Mouse (Mus musculus) adrenal gland, postnatal 10 days (tissue): ENCODE measurements at regions not wholly inside any gene's neighbourhood (a gene's known extent, or its start where the extent isn't known, plus 50 kb on each side); places are given as distances from the start of the nearest gene placed in this dataset.
A peak's percentile ranks its signal among the peaks of the same experiment; 100 is the strongest.
"Not testable (repeated sequence)": the region's sequence is repeated elsewhere in the genome, so short reads cannot be mapped to it uniquely, and the experiment has no call there.

ENCODE experiments used
- DNase-seq: peaks from one replicate; pipeline ENCODE4 v3.0.0; 2021; ENCODE audit warnings: mixed read lengths

DNA sequence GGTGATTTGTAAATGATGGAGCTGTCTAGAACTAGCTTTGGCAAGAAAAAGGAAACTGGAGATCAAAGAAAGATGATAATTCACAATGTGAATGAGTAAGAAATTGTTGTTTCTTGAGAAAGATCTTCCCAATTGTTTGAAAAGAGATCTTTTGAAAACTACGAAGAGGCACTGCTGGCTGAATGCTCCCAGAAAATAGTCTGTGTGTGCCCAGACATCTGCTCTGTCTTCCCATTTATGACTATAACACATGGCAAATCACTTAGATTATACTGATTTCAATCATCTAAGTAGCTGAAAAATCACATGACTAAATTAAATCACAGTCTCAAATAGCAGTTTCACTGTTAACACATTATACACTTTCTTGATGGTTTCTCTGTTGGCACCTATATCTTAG, 434.2 kb upstream of the Sema6d start:
- no peak for DNase-seq

DNA sequence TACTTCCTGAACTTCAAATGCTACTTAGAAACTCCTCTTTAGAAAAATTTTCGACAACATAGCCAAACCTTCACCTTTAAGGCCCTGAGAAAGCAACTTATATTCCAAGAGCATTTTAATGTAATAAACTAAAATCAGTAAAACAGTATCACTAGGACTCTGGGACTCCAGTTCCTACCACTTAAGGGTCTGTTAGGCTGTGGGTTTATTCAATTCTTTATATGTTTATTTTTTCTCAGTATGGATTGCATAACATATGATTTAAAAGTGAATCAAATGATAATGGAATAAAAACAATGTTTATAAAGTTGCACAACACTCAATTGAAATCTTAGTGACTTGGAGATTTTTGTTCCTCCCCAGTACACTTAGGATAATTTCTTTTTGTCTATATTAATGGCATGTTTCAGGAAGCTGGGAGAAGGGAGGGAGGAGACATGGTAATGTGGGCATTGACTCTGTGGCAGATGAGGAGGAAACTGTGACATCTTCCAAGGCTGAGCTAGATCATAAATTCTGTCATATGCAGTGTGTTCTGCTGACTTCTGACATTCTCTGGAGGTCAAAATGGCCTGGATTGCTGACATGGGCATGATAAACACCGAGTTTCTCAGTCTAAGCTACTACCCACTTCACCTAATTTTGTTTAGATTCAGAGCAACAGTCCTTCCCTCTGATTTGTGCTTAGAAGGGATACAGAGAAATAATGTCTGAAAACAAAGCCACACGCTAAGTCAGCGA, 401.3 kb upstream of the Sema6d start:
- DNase-seq, result peak; percentile 12

DNA sequence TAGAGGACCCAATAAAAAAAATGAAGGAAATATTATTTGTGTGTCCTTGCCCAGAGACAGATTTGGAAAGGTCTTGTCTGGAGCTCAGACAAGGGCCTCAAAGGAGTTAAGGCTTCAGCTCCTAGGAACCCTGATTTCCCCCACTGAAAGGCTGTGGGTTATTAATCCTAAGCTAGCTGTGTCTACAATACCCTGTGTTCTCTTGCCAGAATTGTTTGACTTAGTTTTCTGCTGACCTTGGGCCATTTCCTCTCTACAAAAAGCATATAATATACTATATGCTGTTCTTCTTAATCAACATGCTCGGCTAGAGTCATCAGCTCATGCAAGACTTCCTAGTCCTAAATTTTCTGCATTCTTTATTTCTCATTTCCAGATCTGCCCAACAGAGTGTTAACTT, 400.0 kb upstream of the Sema6d start:
- peak; percentile 4 for DNase-seq

DNA sequence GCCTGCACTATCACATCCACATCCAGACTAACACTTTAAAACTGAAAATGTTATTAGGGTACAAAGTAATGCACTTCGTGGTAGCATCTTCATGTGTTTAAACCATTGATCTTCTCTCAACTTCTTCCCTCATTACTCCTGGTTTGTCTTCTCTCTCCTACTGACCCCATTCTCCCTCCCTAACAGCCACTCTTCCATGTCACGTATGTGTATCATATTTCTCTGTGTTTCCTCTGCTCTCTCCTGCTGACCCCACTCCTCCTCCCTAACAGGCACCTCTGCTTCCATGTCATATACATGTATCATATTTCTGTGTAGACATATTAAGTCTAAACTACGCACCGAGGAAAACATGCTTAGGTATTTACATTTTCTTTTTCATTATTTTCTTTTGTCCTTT, 350.1 kb upstream of the Sema6d start:
- DNase-seq, result no peak

DNA sequence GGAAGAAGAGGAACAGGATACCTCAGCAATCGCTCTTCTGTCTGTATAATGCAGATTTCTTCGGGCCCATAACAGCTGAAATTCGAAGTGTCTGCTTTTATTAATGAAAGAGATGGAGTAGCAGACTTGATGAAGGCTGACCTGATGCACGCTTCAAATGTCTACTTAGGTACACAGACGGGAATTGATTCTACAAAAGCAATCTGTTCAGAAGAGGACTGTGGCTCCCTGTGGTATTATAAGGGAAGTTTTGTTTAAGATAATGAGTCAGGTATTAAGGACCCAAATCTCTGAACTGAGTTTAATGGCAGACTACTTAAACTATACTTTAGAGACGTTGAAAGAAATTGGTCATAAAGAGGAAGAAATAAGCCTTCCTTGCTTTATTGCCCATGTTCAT, 349.2 kb upstream of the Sema6d start:
- no peak for DNase-seq

DNA sequence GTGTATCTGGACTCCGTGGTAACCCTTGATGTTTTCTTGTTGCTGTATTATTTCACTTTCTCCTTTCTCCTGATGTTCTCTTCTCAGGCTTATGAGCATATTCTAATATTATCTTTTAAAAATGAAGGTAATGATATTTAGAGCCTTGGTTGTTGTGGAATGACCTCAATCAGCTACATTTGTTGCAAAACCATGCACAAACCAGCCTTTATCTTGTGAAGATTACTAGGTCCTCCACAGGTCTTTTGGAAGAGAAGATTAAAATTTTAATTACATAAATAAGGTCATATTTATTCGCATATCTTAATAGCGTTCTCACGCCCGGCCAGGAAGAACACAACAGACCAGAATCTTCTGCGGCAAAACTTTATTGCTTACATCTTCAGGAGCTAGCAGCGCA, 335.5 kb upstream of the Sema6d start:
- DNase-seq, result no peak

DNA sequence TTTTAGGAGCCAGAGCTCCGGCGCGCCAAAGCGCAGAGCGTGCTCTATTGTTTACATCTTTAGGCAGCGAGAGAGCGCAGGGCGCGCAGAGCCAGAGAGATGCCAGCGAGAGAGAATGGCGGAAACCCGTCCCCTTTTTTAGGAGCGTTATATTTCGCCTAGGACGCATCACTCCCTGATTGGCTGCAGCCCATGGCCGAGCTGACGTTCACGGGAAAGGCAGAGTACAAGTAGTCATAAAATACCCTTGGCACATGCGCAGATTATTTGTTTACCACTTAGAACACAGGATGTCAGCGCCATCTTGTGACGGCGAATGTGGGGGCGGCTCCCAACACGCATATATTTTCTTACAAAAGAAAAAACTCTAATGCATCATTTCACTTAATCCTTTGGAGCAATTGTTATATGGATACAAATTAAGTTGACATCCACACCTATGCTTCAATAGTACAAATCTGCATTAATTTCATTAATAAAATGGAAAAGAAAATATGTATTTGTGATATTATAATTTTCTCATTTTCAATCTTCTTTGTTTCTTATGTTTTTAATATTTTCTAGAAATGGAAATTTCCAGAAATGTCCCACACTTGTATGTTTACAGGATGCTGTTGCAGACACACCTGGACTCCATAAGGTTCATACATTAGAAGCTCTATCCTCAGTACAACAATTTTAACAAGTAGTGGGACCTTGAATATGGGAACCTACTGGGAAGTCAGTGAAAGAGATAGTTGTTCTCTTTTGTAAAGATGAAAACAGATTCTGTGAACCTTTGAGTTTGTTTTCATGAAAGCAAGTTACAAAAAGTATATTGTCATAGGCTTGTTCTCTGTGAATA, 334.9 kb upstream of the Sema6d start:
- DNase-seq, result not testable (repeated sequence)

DNA sequence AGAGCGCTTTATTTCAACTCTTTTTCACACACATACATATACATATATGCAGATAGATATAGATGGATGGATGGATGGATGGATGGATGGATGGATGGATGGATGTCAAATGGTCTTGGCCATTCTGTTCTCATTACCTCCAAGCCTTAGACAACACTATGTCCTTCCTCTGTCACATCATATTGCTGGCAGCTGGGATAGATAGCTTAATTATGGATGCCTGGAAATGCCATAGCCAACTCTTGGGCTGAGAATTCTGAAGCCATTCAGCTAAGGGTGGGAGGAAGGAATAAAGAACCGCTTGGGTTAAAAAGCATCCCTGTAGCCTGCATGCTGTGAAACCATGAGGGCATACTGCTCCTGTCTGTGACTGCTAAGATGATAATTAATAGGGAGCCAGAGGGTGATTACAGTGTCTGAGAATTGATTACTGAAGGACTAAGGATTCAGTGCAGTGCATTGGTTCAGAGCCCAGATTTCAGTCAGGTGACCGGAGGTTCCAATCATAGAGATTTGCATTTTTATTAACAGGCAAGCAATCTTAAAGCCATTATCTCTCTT, 290.5 kb upstream of the Sema6d start:
- no peak for DNase-seq

DNA sequence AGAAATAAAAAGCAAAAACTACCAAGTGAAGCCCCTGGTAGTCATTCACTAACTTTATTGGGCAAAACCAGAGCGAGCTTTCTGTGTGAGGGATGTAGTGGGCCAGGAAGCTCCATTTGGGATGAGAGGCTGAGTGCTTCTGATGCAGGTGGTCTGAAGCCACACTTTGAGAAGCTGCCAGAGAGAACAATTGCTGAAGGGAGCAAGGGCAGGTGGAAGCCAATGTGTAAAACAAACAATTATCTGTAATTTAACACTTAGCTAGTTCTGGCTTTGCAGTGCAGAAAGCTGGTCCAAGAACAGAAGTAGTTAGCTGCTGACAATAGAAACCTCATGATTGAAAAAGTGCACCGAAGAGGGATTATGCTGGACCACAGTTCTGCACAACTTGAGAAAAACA, 284.1 kb upstream of the Sema6d start:
- no peak for DNase-seq

DNA sequence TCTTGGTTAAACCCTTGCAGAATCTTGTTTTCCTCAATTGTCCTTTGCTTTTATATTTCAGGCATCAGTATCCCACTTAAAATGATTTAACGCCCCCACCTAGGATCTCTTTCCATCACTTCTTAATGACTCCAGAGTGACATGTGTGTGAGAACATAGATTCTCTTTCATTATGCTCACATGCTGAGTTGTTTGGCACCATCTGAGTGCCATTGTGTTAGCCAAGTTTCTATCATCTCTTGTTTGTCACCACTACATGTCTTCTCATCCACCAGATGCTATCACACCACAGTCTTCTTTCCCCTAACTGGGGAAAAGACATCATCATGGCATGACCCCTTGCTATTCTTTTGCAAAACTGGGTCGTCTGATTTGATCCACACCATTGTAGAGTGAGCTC, 283.4 kb upstream of the Sema6d start:
- no peak for DNase-seq

DNA sequence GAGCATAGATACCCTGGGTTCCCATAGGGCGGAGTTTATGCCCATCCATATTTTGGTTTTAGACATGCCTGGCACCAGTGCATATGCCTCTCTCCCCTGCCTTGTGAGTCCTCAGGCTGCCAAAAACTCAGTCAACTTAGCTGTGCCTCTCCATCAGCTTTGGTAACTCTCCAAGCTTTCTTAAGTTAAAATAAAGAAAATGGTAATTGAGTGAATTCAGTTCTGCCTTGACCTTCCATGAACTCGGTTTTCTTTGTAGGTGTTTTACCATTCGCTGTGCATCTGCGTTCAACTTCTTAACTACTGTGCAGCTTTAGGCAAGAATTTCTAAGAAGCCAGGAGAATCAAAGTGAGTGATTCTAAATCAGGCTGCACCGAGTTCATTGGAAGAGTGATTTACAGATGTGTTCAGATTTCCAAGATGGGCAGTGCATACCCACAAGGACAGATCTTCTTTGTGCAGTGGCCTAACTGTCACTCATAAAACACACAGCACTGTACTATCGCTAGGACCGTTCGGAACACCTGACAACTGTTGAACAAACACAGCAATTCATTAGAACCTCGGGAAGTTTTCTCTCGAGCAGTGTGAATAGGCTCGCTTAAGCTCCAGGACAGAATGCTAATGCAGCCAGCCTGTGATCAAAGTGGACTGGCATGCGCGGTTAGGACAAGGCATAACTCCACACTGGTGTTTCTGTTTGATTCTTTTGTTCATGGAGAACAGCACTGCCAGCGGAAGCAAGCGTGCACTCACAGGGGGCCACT, 276.4 kb upstream of the Sema6d start:
- DNase-seq, result peak; percentile 1

DNA sequence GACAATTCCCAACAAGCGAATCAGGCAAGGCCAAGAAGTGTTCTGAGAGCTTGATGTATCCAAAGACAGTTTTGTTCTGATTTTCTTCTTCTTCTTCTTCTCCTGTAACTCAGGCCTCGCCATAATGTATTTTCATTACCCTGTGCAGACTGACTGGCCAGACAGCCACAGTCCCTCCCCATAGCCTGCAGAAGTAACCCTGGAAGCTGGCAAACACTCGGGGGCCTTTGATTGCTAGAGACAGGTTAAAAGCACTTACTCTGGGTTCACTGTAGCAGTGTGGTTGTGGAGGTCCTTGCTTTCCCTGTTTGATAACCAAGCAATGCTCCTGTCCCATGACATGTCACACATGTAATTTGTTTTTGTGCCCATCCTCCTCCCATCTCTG, 275.8 kb upstream of the Sema6d start:
- DNase-seq, result no peak

DNA sequence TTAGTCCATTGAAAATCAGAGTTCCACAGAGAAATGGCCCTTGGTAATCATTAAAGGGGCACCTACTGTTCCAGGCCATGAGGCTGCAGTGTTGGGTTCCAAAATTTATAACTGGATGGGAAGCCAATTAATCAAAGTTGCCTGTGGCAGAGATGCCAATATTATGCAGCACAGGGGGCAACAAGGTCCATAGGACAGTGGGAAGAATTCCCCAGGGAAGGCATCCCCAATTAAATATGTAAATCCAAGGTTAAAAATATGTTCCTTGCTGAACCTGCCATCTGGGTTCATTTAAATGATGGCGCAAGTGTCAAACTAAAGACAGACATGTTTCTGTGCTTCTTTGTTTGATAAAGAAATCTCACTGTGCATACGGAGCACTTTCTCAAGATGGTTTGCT, 273.1 kb upstream of the Sema6d start:
- DNase-seq, result no peak

DNA sequence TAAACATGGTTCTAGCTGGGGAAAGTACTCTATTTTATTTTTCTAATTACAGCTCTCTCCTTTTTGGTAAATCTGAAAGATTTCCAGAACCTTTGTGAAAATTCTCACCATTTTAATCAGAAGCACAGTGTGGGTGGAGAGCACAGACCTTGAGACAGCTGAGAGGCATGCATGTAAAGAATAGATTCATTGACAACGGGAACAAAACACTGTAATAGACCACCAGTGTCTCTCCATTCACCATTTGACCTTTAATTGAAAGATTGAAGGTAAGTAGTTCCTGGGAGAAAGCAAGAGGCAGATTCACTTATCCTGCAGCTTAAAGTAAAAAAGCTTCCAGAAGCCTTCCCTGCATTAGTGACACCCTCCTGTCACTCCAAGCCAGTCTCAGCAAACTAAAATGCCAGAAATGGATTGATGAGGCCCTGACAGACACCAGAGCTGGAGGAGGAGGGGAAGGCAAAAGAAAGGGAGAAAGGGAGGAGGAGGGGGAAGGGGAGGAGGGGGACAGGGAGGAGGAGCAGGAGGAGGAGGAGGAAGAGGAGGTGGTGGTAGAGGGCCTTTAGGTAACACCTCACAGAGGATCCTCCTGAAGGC, 256.1 kb upstream of the Sema6d start:
- DNase-seq, result no peak
